Mouse (Mus musculus): ENCODE data around the gene Gm45521. TPM values are rescaled to one million over a fixed set of nuclear protein-coding genes. Genes with fewer than 3 reads are reported as not detected.

The Gm45521 gene
- polyA plus RNA-seq, 1 experiment from 2014 or later = not detected

- no peak overlapping the region for H3K27ac ChIP-seq
- no peaks in the 10 kb centered on the region for H3K27me3 ChIP-seq (replicated peaks)
- no peak overlapping the region for H3K4me3 ChIP-seq (replicated peaks)
- 0 out of 2 replicates have a peak, but pooled peaks cover 3% of the 10 kb centered on the region for H3K36me3 ChIP-seq
- H3K4me2 ChIP-seq (replicated peaks) = no peak overlapping the region
- H3K9me3 ChIP-seq = no peaks in the 10 kb centered on the region
- no peak for ATAC-seq
- peaks cover 25% of the 10 kb centered on the region for H3K4me1 ChIP-seq (replicated peaks)
- WGBS = 69% methylated on average over 10 of the region's 10 CpGs
- H3K9ac ChIP-seq = no peak overlapping the region
These were observed 661 bp upstream of the Gm45521 start for GRCm38 (mm10) chr14:7956427-7956826.

GRCm38 (mm10) chr14:7960616-7961015 is 3.5 kb downstream of the Gm45521 start:
- no peak; the same call in 1 of the 2 replicates for ATAC-seq
- H3K27me3 ChIP-seq (replicated peaks) = no peaks in the 10 kb centered on the region
- no peak overlapping the region for H3K9ac ChIP-seq
- H3K9me3 ChIP-seq = no peaks in the 10 kb centered on the region
- no peaks in the 10 kb centered on the region for H3K36me3 ChIP-seq
- WGBS = 72% methylated on average over 11 of the region's 11 CpGs
- H3K27ac ChIP-seq = no peak overlapping the region
- peaks cover 14% of the 10 kb centered on the region for H3K4me1 ChIP-seq (replicated peaks)
- H3K4me2 ChIP-seq (replicated peaks) = no peak overlapping the region
- H3K4me3 ChIP-seq (replicated peaks) = no peak overlapping the region

GRCm38 (mm10) chr14:7961714-7962113 is 4.6 kb downstream of the Gm45521 start:
- Histone ChIP-seq H3K27me3 (replicated peaks) (no peaks in the 10 kb centered on the region), H3K27ac (no peak overlapping the region), H3K4me3 (replicated peaks) (no peak overlapping the region), H3K9me3 (no peaks in the 10 kb centered on the region), H3K36me3 (no peaks in the 10 kb centered on the region), H3K9ac (no peak overlapping the region), H3K4me2 (replicated peaks) (no peak overlapping the region), H3K4me1 (replicated peaks) (peaks cover 14% of the 10 kb centered on the region)
- ATAC-seq = no peak
- WGBS = 45% methylated on average over 5 of the region's 5 CpGs

- WGBS = 90% methylated on average over 2 of the region's 2 CpGs
- no peak overlapping the region for H3K27ac ChIP-seq
- H3K9me3 ChIP-seq = no peaks in the 10 kb centered on the region
- no peak overlapping the region for H3K9ac ChIP-seq
- no peak overlapping the region for H3K4me3 ChIP-seq (replicated peaks)
- no peak for ATAC-seq
- no peaks in the 10 kb centered on the region for H3K27me3 ChIP-seq (replicated peaks)
- no peak overlapping the region for H3K4me2 ChIP-seq (replicated peaks)
- no peaks in the 10 kb centered on the region for H3K36me3 ChIP-seq
- H3K4me1 ChIP-seq (replicated peaks) = peaks cover 14% of the 10 kb centered on the region
These were observed 5.5 kb downstream of the Gm45521 start for GRCm38 (mm10) chr14:7962626-7963025.

GRCm38 (mm10) chr14:7963160-7963559 is 6.1 kb downstream of the Gm45521 start:
- Histone ChIP-seq H3K9ac (no peak overlapping the region), H3K27me3 (replicated peaks) (no peaks in the 10 kb centered on the region), H3K27ac (0 out of 2 replicates have a peak overlapping the region, but pooled peaks have one; percentile 18), H3K9me3 (no peaks in the 10 kb centered on the region), H3K4me2 (replicated peaks) (no peak overlapping the region), H3K36me3 (no peaks in the 10 kb centered on the region), H3K4me1 (replicated peaks) (peaks cover 14% of the 10 kb centered on the region), H3K4me3 (replicated peaks) (no peak overlapping the region)
- WGBS = 41% methylated on average over 7 of the region's 7 CpGs
- peak; percentile 27; the same call in 1 of the 2 replicates for ATAC-seq

- Histone ChIP-seq H3K9ac (no peak overlapping the region), H3K27me3 (replicated peaks) (no peaks in the 10 kb centered on the region), H3K4me2 (replicated peaks) (no peak overlapping the region), H3K4me3 (replicated peaks) (no peak overlapping the region), H3K27ac (no peak overlapping the region), H3K36me3 (no peaks in the 10 kb centered on the region), H3K4me1 (replicated peaks) (peaks cover 14% of the 10 kb centered on the region), H3K9me3 (no peaks in the 10 kb centered on the region)
- ATAC-seq = peak; percentile 67
- WGBS = 44% methylated on average over 11 of the region's 11 CpGs
These were observed 7.3 kb downstream of the Gm45521 start for GRCm38 (mm10) chr14:7964219-7964889.

- 0 out of 2 replicates have a peak, but pooled peaks cover 3% of the 10 kb centered on the region for H3K4me1 ChIP-seq (replicated peaks)
- no peaks in the 10 kb centered on the region for H3K36me3 ChIP-seq
- no peaks in the 10 kb centered on the region for H3K9me3 ChIP-seq
- no peak overlapping the region for H3K9ac ChIP-seq
- H3K4me2 ChIP-seq (replicated peaks) = no peak overlapping the region
- ATAC-seq = no peak
- no peak overlapping the region for H3K27ac ChIP-seq
- 45% methylated on average over 10 of the region's 10 CpGs for WGBS
- H3K27me3 ChIP-seq (replicated peaks) = no peaks in the 10 kb centered on the region
- no peak overlapping the region for H3K4me3 ChIP-seq (replicated peaks)
These were observed 14.9 kb downstream of the Gm45521 start for GRCm38 (mm10) chr14:7971889-7972493.

- 0 out of 2 replicates have a peak, but pooled peaks cover 3% of the 10 kb centered on the region for H3K4me1 ChIP-seq (replicated peaks)
- whole genome bisulfite sequencing = 95% methylated on average over 1 of the region's 1 CpGs
- no peak overlapping the region for H3K4me2 ChIP-seq (replicated peaks)
- H3K27me3 ChIP-seq (replicated peaks) = no peaks in the 10 kb centered on the region
- no peak overlapping the region for H3K9ac ChIP-seq
- no peaks in the 10 kb centered on the region for H3K9me3 ChIP-seq
- H3K27ac ChIP-seq = no peak overlapping the region
- H3K4me3 ChIP-seq (replicated peaks) = no peak overlapping the region
- H3K36me3 ChIP-seq = no peaks in the 10 kb centered on the region
- ATAC-seq = no peak
These were observed 17.6 kb downstream of the Gm45521 start for GRCm38 (mm10) chr14:7974643-7975042.

- no peaks in the 10 kb centered on the region for H3K36me3 ChIP-seq
- H3K4me2 ChIP-seq (replicated peaks) = no peak overlapping the region
- H3K27ac ChIP-seq = no peak overlapping the region
- no peak overlapping the region for H3K9ac ChIP-seq
- H3K9me3 ChIP-seq = no peaks in the 10 kb centered on the region
- WGBS = 83% methylated on average over 6 of the region's 6 CpGs
- H3K27me3 ChIP-seq (replicated peaks) = no peaks in the 10 kb centered on the region
- no peak for ATAC-seq
- H3K4me1 ChIP-seq (replicated peaks) = 0 out of 2 replicates have a peak, but pooled peaks cover 3% of the 10 kb centered on the region
- no peak overlapping the region for H3K4me3 ChIP-seq (replicated peaks)
These were observed 18.1 kb downstream of the Gm45521 start for GRCm38 (mm10) chr14:7975177-7975576.

GRCm38 (mm10) chr14:7977471-7977870 is 20.4 kb downstream of the Gm45521 start:
- Histone ChIP-seq H3K36me3 (no peaks in the 10 kb centered on the region), H3K9me3 (no peaks in the 10 kb centered on the region), H3K27me3 (replicated peaks) (no peaks in the 10 kb centered on the region), H3K9ac (no peak overlapping the region), H3K4me1 (replicated peaks) (no peaks in the 10 kb centered on the region), H3K27ac (no peak overlapping the region), H3K4me2 (replicated peaks) (no peak overlapping the region), H3K4me3 (replicated peaks) (no peak overlapping the region)
- 100% methylated on average over 1 of the region's 1 CpGs for WGBS
- ATAC-seq = no peak

GRCm38 (mm10) chr14:7978183-7978582 is 21.1 kb downstream of the Gm45521 start:
- H3K4me3 ChIP-seq (replicated peaks) = no peak overlapping the region
- H3K36me3 ChIP-seq = no peaks in the 10 kb centered on the region
- no peak for ATAC-seq
- H3K9ac ChIP-seq = no peak overlapping the region
- H3K27ac ChIP-seq = no peak overlapping the region
- no peaks in the 10 kb centered on the region for H3K4me1 ChIP-seq (replicated peaks)
- no peaks in the 10 kb centered on the region for H3K27me3 ChIP-seq (replicated peaks)
- no peaks in the 10 kb centered on the region for H3K9me3 ChIP-seq
- H3K4me2 ChIP-seq (replicated peaks) = no peak overlapping the region
- 74% methylated on average over 1 of the region's 1 CpGs for WGBS

- H3K4me2 ChIP-seq (replicated peaks) = no peak overlapping the region
- H3K9ac ChIP-seq = no peak overlapping the region
- no peak for ATAC-seq
- H3K4me3 ChIP-seq (replicated peaks) = no peak overlapping the region
- no peaks in the 10 kb centered on the region for H3K27me3 ChIP-seq (replicated peaks)
- H3K27ac ChIP-seq = no peak overlapping the region
- H3K36me3 ChIP-seq = no peaks in the 10 kb centered on the region
- H3K9me3 ChIP-seq = no peaks in the 10 kb centered on the region
- WGBS = 97% methylated on average over 1 of the region's 1 CpGs
- H3K4me1 ChIP-seq (replicated peaks) = no peaks in the 10 kb centered on the region
These were observed 24.1 kb downstream of the Gm45521 start for GRCm38 (mm10) chr14:7981226-7981625.

GRCm38 (mm10) chr14:7986913-7987312 is 29.8 kb downstream of the Gm45521 start:
- no peak for ATAC-seq
- H3K27me3 ChIP-seq (replicated peaks) = no peaks in the 10 kb centered on the region
- no peaks in the 10 kb centered on the region for H3K4me1 ChIP-seq (replicated peaks)
- no peaks in the 10 kb centered on the region for H3K36me3 ChIP-seq
- no peak overlapping the region for H3K9ac ChIP-seq
- H3K4me2 ChIP-seq (replicated peaks) = no peak overlapping the region
- no peaks in the 10 kb centered on the region for H3K9me3 ChIP-seq
- 89% methylated on average over 6 of the region's 6 CpGs for WGBS
- H3K27ac ChIP-seq = no peak overlapping the region
- no peak overlapping the region for H3K4me3 ChIP-seq (replicated peaks)

All from intestine, embryonic 15.5 days (tissue).